Mouse (Mus musculus): Measurements from ENCODE around the gene Spag9.

Spag9 gene

DNA sequence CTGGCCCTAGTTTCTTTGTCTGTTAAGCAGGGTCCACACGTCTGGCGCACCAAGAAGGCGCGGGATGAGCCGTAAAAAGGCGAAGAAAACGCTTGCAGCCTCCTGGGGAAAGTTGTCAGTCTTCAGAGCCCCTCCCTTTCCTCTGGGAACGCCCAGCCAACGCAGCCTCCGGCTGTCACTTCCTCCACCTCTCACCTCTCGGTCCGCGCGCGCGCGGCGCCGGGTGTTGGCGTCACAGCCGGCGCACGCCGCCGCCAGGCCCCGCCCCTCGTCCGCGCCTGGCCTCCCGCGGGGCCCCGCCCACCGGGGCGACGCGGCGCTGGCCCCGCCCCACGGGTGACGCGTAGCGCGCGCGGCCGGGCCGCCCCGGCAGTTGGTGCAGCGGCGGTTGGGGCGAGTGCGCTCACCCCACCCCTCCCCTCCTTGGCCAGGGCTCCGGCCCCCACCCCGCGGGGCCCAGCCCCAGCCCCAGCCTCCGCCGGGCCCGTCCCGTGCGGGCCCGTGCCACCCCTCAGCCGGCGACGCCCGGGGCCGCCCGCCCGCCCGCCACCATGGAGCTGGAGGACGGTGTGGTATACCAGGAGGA lies at the start of gene Spag9:
Gene Spag9, plus strand, starts transcription at position 372 of the 586 bp plus-strand sequence.
- DNase-seq (ENCODE audit: low spot score in 2 of 2), result peak; percentile 93 to 95

DNA sequence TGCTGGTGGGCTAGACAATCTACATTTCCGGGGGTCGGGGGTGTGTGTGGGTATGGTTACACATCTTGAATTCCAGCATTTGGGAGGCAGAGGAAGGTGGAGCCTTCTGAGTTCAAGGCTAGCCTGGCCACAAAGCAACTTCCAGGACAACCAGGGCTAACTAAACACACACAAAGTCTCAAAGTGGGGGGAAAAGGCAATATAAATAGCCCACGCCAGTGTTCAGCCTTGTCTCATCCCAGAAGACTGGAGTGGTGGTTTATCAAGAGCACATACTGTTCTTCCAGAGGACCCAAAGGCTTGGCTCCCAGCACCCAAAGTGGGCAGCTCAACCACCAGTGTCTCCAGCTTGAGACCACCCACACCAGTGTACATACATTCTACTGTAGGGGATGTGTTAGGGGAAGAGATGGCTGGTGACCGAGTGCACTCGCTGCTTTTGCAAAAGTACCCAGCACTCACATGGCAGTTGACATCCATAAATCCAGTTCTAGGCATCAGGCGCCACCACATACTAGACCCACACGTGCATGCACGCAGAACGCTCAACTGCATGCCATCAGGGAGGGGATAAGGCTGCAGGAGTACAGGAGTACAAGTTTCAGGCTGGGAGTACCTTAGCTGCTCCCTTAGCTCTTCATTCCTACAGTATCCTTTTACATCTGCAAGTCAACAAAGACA lies 46.9 kb upstream of the Spag9 start:
- no peak for DNase-seq (ENCODE audit: low spot score in 2 of 2)

DNA sequence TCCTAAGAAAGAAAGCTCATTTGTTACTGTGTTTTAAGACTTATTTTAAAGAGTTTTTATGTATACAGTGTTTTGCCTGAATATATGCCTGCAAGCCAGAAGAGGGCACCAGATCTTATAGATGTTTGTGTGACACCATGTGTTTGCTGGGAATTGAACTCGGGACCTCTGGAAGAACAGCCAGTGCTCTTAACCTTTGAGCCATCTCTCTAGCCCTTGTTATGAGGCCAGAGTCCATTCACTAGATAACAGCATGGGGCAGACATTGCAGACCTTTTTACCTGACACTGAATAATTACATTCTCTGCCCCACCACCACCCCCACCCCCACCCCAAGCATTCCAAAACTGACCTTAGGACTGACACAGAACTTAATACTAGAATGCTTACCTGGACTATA lies 45.8 kb upstream of the Spag9 start:
- no peak for DNase-seq (ENCODE audit: low spot score in 2 of 2)

DNA sequence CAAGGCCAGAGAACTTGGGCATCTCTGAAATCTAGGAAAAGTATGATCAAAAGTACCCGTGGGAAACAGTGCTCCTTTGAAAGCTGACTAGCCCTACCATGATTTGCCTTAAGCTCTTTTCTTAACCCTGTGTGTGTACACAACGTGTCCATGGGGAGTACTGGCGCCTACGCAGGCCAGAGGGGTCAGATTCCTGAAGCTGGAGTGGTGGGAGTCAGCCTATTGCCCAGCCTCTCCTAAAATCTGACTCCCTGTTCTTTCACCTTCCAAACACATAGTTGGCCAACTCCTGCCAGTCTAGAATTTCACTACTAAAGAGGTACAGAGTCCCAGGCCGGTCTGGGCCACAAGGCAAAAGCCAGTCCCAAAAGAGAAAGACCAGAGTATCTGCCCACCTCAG lies 43.5 kb upstream of the Spag9 start:
- DNase-seq (ENCODE audit: low spot score in 2 of 2), result no peak

DNA sequence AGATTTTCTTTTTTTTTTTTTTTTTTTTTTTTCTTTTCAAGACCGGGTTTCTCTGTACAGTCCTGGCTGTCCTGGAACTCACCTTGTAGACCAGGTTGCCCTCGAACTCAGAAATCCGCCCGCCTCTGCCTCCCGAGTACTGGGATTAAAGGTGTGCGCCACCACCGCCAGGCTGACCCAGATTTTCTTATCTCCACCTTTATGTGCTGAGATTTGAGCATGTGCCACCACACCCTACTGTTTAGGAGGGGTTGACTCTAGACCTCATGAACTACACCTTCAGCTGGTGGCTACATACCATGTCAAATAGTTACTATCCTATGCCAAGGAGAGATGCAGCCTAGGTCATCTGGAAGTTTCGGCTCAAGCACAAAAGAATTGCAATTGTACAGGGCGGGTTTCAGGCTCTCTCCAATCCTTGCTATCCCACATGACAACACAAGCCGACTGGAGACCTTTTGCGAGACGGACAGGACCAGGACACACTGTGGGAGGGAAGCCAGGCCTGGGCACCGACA lies 41.1 kb upstream of the Spag9 start:
- DNase-seq (ENCODE audit: low spot score in 2 of 2), result no peak

DNA sequence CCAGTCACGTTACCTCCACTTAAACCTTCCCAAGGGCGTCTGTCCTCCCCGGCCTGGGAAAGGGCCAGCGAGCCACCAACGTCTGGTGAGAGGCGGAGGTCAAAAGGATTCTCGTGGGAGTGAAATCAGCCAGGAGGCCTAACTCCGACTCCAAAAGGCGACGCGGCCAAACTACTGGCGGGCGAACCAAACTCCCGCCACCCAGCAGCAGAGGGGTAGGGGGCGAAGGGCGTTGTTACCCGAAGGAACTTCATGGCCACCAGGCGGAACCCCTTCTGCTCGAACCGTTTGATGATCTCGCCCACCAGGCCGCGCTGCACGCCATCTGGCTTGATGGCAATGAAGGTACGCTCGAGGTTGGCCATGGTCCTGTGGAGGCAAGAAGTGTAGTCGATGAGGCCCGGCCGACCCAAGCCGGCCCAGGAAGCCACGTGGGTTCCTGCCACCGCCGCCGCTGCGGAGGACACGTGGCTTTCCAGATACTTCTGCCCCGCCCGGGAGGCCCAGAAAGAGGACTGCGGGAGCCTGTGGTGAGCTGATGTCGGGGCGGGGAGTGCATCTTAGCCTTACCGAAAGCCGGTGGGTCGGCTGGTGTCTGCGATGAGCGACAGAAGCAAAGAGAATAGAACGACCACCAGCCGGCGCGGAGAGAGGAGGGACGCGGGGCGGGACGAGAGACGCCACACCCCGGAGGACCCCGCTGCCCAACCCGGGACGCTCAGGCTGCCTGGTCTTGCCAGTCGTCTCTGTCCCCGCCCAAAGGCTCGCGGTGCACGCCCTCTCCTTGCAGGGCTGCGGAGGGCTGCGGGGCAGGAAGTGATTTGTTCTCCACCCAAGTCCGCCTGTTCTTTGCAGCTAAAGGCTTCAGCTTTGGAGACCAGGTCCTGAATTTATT lies 40.4 kb upstream of the Spag9 start:
- peak; percentile 94 to 96 for DNase-seq (ENCODE audit: low spot score in 2 of 2)

DNA sequence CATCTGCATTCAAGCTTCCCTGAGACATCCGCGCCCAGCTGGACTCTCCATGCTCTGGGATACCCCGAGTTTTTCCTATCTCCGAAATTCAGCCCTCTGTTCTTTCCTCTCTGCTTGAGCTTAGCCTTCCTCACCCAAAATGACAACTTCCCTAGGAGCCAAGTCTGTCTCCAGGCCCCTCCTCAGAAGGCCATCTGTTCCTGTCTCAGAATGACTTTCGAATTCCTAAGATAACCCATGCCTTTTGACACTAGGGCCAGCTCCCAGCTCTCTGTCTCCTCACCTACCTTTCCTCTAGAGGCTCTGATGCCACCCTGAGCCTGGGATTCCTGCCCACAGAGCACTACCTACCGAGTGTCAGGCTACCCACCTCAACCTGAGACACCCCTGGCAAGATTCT lies 39.7 kb upstream of the Spag9 start, which contains the start of gene Nme2:
Gene Nme2, minus strand, starts transcription at position 101 of the 400 bp plus-strand sequence.
- no peak for DNase-seq (ENCODE audit: low spot score in 2 of 2)

DNA sequence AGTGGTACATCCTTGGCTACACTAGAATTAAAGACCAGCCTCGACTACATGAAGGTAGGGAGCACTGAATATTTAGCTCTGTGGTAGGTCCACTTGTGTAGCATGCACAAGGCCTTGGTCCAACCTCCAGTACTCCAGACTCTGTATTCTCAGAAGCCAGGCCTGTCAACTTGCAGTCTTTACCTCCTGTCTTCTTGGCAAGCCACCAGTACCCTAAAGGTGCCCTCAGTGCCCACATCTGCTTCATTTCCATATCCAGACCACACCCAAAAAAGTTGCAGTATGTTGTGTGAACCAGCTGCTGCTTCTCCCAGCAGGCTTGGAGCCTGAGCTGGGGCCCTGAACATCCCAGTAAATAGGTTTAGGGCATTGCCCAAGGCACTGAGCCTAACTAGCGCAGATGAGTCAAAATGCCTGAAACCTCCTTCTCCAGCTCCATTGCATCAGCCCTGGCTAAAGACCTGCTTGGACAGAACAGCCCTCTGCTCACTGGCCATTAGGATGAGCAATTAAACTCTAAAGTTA lies 38.8 kb upstream of the Spag9 start:
- no peak for DNase-seq (ENCODE audit: low spot score in 2 of 2)

DNA sequence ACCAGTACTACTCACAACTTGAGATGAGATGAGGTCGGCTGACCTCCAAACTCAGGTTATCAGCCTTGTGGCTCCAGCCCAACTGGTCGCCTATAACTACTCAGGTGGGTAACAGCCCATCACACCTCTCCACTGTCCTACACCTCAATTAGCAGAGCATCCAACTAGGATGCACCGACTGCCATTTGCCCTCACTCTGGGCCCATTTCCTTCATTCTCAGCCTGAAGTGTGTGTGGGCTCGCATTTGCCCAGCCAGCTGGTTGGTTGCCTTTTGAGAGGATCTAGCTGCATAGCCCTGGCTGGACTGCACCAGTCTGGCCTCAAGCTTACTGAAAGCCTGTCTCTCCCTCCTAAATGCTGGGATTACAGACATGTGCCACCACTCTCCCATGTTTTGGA lies 38.1 kb upstream of the Spag9 start:
- DNase-seq (ENCODE audit: low spot score in 2 of 2), result no peak

DNA sequence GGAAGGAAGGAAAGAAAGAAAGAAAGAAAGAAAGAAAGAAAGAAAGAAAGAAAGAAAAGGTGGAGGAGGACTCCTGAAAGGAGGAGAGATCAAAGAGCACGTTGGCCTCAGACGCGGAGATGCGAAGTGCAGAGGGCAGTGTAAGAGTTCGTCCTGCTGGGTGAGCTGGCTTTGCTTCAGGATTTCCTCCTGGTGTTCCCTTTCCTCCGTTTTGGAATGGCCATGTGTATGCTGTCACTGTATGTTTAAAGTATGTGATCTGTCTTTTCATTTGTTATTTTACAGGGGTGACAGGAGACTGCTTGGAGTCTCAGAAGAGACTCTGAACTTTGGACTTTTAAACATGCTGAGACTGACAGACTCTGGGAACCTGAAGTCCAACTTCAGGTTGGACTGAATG lies 34.4 kb upstream of the Spag9 start:
- DNase-seq (ENCODE audit: low spot score in 2 of 2), result no peak

DNA sequence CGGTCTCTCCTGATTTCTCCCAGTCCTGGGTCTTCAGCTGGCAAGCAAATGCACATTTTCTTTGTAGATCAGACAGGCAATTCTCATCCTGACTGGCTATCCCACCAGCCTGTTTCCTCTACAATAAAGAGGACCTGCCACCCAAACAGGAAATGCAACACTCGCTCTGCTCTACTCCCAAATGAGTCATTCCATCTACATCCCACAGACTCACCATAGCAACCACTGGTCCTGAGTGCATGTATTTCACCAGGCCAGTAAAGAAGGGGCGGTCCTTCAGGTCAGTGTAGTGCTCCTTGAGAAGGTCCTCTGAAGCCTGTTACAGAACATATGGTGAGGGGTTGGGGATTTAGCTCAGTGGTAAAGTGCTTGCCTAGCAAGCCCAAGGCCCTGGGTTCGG lies 32.9 kb upstream of the Spag9 start:
- DNase-seq (ENCODE audit: low spot score in 2 of 2), result no peak

DNA sequence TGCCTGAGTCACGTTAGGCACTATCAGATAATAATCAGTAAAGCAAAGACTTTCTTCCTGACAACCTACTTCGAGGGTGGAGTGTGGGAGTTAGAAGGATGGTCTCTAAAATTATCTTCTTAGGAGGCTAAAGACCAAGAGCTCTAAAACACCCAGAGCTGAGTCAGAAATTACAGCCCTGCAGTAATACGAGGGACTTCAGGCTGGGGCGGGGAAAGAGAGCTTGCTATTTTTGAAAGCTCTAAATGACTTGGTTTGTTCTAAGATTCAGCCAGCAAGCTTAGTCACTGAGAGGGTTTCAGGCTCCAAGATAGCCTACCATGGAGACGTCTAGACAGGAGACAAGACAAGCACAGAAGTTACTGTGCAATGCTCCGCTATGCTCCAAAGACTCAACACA lies 30.5 kb upstream of the Spag9 start:
- no peak for DNase-seq (ENCODE audit: low spot score in 2 of 2)

DNA sequence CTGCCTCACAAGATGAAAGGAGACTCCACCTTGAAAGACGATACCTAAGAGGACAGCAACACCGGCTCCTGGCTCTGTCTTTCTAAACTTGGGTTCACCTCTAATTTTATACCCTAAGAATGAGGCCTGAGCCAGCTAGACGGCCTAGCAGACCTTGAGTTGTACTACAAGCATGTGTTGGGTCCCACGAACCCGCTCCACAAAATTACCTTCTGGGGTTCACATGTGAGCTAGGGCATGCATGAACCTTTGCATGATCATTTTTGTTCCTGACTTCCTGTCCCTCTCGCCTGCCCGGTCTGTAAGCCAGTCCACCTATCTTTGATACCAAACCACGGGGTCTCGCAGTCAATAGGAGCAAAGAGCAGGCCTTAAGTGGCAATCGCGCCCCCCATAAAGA lies 28.5 kb upstream of the Spag9 start:
- DNase-seq (ENCODE audit: low spot score in 2 of 2), result no peak

DNA sequence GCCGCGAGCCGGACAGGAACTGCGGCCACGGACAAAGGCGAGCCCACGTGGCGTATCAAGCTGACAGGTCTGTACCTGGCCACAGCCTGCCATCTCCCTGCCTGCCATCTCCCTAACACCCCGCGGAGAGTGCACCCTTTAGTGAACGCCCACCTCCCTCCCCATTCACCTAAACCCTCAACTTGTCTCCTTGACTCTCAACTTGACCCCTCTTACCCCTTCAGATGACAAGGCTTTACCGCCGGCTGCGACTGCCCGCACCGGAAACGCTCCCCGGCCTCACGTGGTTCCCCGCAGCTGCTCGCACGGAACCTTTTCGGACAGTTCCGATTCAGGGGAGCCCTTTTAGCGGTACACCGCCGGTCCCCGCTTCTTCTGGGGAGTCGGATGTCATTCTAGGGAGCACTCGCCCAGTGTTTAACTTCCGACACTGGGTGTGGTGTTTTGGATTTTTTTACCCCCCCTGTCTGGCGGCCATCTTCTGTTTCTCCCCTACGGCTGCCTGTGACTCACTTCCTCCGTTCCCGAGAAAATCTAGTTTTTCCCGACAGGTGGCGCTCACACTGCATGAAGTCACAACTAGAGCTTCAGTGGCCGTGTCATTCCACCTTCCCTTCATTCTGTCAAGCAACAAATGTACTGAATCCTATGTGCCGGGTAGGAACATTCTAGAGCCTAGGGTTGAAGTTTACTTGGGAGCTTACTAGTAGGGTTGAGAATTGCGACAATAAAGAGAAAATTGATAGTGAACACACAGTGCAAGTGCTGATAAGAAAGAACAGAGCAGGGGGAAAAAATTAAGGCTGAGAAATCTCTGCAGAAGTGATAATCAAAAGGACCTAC lies 27.7 kb upstream of the Spag9 start, which contains the start of the genes Gm20390 and Nme1:
Gene Gm20390, minus strand, starts transcription at position 289 of the 843 bp plus-strand sequence.
Gene Nme1, minus strand, starts transcription at position 517 of the 843 bp plus-strand sequence.
- peak; percentile 93 to 95 for DNase-seq (ENCODE audit: low spot score in 2 of 2)

DNA sequence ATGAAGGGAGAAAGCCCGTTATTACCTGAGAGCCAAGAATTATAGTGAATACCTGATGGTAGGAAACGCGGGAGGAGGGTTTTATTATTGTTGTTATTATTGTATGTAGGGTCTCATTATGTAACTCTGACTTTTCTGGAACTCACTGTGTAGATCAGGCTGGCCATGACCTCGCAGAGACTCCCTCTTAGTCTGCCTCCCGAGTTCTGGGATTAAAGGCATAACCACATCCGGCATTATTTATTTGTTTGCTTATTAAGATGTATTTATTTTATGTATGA lies 27.1 kb upstream of the Spag9 start:
- no peak for DNase-seq (ENCODE audit: low spot score in 2 of 2)

DNA sequence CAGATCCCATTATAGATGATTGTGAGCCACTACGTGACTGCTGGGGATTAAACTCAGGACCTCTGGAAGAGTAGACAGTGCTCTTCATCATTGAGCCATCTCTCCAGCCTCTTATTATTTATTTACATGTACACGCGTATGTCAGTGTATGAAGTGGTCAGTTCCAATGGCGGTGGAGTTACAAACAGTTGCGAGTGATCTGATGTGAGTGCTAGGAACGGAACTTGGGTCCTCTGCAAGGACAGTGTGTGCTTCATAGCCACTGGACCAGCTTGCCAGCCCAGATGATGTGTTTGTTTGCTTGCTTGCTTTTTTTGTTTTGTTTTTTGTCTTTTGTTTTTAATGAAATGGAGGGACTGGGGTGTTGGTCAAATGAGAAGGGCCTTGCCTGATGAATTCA lies 26.7 kb upstream of the Spag9 start:
- DNase-seq (ENCODE audit: low spot score in 2 of 2), result no peak

DNA sequence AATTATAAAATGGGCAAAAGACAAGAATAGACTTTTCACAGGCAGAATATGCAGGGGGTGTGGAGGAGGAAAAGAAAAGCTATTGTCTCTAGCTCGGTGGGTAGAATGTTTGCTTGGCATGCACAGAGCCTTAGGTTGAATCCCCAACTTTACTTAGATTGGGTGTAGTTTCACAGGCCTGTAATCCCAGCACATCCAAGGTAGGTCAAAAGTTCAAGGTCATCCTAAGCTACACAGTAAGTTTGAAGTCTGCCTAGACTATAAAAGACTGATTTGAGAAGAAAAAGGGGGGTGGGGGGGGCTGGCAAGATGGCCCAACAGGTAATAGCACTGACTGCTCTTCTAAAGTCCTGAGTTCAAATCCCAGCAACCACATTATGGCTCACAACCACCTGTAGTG lies 26.1 kb upstream of the Spag9 start:
- DNase-seq (ENCODE audit: low spot score in 2 of 2), result no peak

DNA sequence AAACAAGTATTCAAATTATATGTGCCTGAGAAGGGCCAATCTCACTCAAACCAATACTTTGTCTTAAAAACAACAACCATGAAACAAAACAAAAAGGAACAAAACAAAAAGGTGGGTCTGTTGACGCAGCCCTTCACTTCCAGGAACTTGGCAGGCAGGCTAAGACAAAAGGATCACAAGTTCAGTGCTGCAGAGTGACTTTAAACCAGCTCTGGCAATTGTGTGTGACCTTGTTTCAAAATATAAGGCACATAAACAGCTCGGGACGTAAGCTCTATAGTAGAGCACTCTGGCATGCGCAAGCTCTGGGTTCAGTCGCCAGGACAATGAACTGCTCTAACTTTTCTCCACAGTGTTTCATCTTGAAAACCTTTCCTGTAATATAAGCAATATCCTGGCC lies 22.9 kb upstream of the Spag9 start:
- DNase-seq (ENCODE audit: low spot score in 2 of 2), result no peak

DNA sequence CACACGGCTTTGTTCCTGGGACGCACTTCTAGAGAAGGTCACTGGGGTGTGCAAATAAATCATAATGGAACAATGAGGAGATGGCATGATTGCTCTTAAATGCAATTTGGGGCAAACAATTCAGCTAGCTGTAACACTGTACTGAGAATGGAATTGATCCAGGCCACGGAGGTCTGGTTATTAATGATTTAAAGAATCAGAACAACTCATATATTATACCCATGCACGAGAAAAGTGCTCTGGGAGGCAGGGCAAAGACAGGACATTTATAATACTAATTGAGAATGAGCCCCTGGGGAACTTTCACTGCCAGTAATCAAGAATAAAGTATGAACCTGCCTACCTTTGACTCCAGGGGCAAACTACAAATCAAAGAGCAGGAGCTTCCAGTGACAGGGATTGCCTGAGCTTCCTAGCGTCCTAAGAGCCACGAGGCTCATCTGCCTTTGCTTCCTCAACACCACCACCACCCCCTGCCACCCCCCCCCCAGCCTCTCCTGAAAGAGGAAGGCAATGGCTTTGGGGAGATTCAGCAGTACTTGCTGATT lies 16.3 kb upstream of the Spag9 start:
- no peak for DNase-seq (ENCODE audit: low spot score in 2 of 2)

DNA sequence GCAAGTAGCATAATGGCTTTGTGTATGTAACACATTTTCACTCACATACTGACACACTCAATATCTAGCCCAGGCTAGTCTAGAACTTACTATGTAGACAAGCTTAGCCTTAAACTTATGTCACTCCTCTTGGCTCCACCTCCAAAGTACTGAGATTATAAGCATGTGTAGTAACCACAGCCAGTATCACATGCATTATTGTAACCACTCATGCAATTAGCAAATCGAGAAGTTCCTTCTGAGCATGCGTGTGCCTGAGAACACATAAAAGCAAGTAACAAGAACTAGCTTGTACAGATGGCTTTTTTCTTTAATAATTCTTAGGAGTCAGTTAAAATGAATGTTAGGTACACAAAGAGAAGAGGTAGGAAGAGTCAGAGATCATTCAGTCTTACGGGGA lies 11.3 kb upstream of the Spag9 start:
- DNase-seq (ENCODE audit: low spot score in 2 of 2), result peak; percentile 54 to 69

DNA sequence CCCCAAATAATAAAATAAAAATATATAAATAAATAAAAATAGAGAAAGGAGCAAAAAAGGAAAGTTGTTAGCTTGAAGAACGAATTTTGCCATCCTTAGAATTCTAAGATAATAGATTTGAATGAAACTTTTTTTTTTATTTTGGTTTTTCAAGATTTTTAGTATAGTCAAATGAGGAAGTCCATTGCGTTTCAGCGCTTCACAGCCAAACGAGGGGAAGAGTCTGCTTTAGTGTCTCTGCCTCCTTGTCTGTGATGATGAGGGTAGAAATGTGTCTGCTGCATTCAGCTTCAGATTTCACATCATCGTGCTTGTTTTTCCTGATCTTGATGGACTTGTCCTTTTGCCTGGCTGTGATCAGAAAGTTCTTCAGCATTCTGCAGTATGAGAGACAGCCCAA lies 10.6 kb upstream of the Spag9 start:
- DNase-seq (ENCODE audit: low spot score in 2 of 2), result no peak
